Mouse (Mus musculus) ES-E14 (cell line): ENCODE data around the gene Adamts1.

Experiments used
- HCFC1 ChIP-seq: IDR thresholded peaks from 2 replicates; pipeline ENCODE4 v1.6.1; 2012; ENCODE audit warnings: low read length, inconsistent platforms, borderline replicate concordance; ENCODE audit not compliant: insufficient read depth
- ZC3H11A ChIP-seq: IDR thresholded peaks from 2 replicates; pipeline ENCODE4 v1.6.1; 2012; ENCODE audit warnings: low read depth, mild to moderate bottlenecking, inconsistent platforms, low read length, borderline replicate concordance

- no peak for TF ChIP-seq ZC3H11A
- no peak for TF ChIP-seq HCFC1
Measured at GRCm38 (mm10) chr16:85797161-85797560, 5.8 kb downstream of the Adamts1 start.
